Mouse (Mus musculus) kidney, adult 2 months (tissue): ENCODE data around the gene Bcl2a1c. TPM values are rescaled to one million over a fixed set of nuclear protein-coding genes. Genes with fewer than 3 reads are reported as not detected.

Experiments
- DNase-seq: peaks from one replicate; pipeline ENCODE4 v3.0.0; 2021
- H3K27ac ChIP-seq: fragments of 200-500 bp; 2 replicates; pipeline ENCODE4 v1.5.1; 2012; ENCODE audit warnings: low read depth, low read length, control low read depth, inconsistent platforms; ENCODE audit not compliant: insufficient read depth
- H3K27me3 ChIP-seq: fragments of 200-500 bp; replicated peaks from 2 replicates; pipeline ENCODE4 v1.6.1; 2012; ENCODE audit warnings: mild to moderate bottlenecking, moderate library complexity, low read length, inconsistent platforms; ENCODE audit not compliant: control insufficient read depth, insufficient read depth
- H3K36me3 ChIP-seq: fragments of 200-500 bp; 2 replicates; pipeline ENCODE4 v1.6.1; 2012; ENCODE audit warnings: mild to moderate bottlenecking, moderate library complexity, low read length, inconsistent platforms; ENCODE audit not compliant: control insufficient read depth, insufficient read depth
- H3K4me1 ChIP-seq: fragments of 200-500 bp; 2 replicates; pipeline ENCODE4 v1.6.1; 2011; ENCODE audit warnings: low read length; ENCODE audit not compliant: control insufficient read depth, insufficient read depth
- H3K4me3 ChIP-seq: fragments of 200-500 bp; 2 replicates; pipeline ENCODE4 v1.5.1; 2011; ENCODE audit warnings: mild to moderate bottlenecking, low read depth, low read length, control low read depth; ENCODE audit not compliant: insufficient read depth
- CTCF ChIP-seq: fragments of 200-500 bp; conservative IDR thresholded peaks from 2 replicates; pipeline ENCODE4 v1.5.1; 2011; ENCODE audit warnings: low read depth, mild to moderate bottlenecking, control low read depth, low read length, moderate library complexity, mixed read lengths; ENCODE audit not compliant: insufficient read depth, insufficient read length
- POLR2A ChIP-seq: fragments of 200-500 bp; IDR thresholded peaks from one replicate; pipeline ENCODE4 v1.6.1; 2011; ENCODE audit warnings: low read depth, low read length, control low read depth
- WGBS: fragments of 180-500 bp; shearing (Covaris S2); methylation state at CpG from one replicate; pipeline ENCODE4 v1.1.7; 2018; 5-methylcytosine and 5-hydroxymethylcytosine counted together
- polyA plus RNA-seq: library from polyadenylated mRNA; depleted of rRNA; stranded (reverse); fragments of >200 nt; gene quantifications from 2 replicates; pipeline ENCODE4 v1.2.3, GENCODE M21; 2012; rRNA removed

The Bcl2a1c gene
- polyA plus RNA-seq, 1 experiment: not detected

DNA sequence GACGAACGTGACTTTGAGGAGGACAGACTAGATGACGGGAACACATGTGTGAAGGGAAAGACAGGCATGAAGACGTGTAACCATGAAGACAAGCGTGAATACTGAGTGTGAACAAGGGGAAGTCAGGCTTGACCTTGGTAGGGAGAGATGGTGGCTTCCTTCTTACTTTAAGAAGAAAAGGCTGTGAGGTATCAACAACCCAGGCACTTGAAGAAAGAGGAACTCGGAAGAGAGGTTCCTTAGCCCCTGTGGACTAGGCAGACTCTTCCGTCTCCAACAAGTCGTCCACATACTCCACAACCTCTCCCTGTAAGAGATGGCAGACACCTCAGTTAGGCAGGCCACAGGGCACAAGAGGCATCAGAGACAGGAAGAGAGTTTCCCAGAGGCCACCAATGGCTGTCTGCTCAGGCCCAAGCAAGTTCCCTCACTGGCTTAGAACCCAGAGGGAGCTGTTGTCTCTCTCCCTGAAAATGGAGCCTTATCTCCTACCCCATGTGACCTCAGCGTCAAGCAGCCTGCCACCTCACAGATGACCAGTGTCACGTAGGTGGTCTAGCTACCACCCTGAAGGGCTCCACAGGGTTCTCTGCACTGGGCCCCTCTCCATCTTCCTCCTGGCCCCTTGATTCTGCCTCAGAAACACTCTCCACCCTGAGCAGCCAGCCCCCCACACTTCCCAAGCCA is 45.5 kb downstream of the Bcl2a1c start:
- Histone ChIP-seq H3K27ac (no peak overlapping the region), H3K4me1 (no peaks in the 10 kb centered on the region), H3K27me3 (no peaks in the 10 kb centered on the region), H3K4me3 (no peak overlapping the region), H3K36me3 (no peaks in the 10 kb centered on the region)
- no peak for DNase-seq
- TF ChIP-seq POLR2A (no peak), CTCF (no peak)
- 90% methylated on average over 10 of the region's 10 CpGs for WGBS

GRCm38 (mm10) chr9:114377168-114377567 is 47.2 kb downstream of the Bcl2a1c start:
- DNase-seq: no peak
- Histone ChIP-seq H3K27me3 (no peaks in the 10 kb centered on the region), H3K36me3 (no peaks in the 10 kb centered on the region), H3K4me1 (no peaks in the 10 kb centered on the region), H3K4me3 (no peak overlapping the region), H3K27ac (no peak overlapping the region)
- no peak for TF ChIP-seq CTCF
- 93% methylated on average over 10 of the region's 10 CpGs for WGBS

DNA sequence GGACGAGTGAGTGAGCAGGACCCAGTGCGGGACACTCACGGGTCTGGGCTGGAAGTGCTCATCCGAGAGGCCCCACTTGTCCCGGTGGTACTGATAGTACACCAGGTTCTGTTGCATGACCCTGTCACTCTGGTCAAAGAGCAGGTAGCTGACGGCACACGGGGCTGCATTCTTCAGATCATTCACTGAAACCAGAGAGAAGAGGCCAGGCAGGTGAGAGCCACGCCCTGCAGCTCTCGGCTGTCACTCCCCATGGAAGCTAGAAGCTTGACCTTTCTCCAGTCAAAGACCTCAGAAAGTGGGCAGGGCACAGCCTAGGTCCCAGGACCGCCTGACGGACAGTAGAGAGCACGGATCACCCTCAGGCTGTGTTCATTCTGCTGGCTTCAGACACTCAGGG is 49.9 kb downstream of the Bcl2a1c start:
- Histone ChIP-seq H3K36me3 (no peaks in the 10 kb centered on the region; the same call in 1 of the 2 replicates), H3K4me3 (no peak overlapping the region), H3K27me3 (no peaks in the 10 kb centered on the region), H3K4me1 (peaks cover 6% of the 10 kb centered on the region; the same call in 1 of the 2 replicates), H3K27ac (peak overlapping the region; percentile 13; the same call in 1 of the 2 replicates)
- WGBS: 64% methylated on average over 12 of the region's 12 CpGs
- peak; percentile 59 for DNase-seq
- no peak for TF ChIP-seq POLR2A

Other genes starting within 250 kb of the Bcl2a1c start
- 86.3 and 98.7 TPM in 2 replicates for gene Crtap, start 60.5 kb downstream of the Bcl2a1c start, polyA plus RNA-seq
- 144 and 165 TPM in 2 replicates for gene Glb1, start 70.9 kb downstream of the Bcl2a1c start, polyA plus RNA-seq
- gene Tmppe, start 71.0 kb downstream of the Bcl2a1c start, polyA plus RNA-seq: 11.4 and 15.7 TPM in 2 replicates
- 0.20 and 0.53 TPM in 2 replicates for gene Ccr4, start 174.8 kb downstream of the Bcl2a1c start, polyA plus RNA-seq
- not detected in 2 replicates for gene C130032M10Rik, start 185.6 kb downstream of the Bcl2a1c start, polyA plus RNA-seq
- gene Trim71, start 234.2 kb downstream of the Bcl2a1c start, polyA plus RNA-seq: 0.01 and 0.05 TPM in 2 replicates